Mouse (Mus musculus): ENCODE measurements around the gene Tiam2.
A peak's percentile ranks its signal among the peaks of the same experiment; 100 is the strongest.

DNA sequence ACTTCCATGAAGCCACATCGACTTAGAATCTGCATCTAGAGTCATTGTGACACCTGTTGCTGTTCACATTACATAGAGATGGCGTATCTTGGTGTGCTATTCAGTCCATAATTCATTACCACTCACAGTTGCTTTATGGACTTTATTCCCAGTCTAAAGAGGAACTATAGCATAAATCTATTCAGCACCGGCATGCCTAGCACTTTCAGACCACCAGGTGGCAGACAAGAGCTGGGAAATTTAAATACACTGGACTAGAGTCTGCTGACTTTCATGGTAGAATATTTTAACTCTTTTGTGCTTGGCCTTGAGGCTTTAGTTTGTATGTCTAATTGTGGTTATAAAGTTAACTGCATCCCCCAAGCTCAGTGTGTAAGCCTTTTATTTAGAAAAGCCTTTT, 122.4 kb downstream of the Tiam2 start:
- peak; percentile 87 for TF ChIP-seq CTCF (IDR thresholded peaks at IDR 0.05; ENCODE audit: low read depth)
- no peak for TF ChIP-seq EP300 (IDR thresholded peaks at IDR 0.05; ENCODE audit: low read depth)

Data from liver, postnatal 0 days (tissue).